Mouse (Mus musculus) intestine, postnatal 0 days (tissue): ENCODE measurements around the gene Fxyd7. TPM values are rescaled to one million over a fixed set of nuclear protein-coding genes. Genes with fewer than 3 reads are reported as not detected.

Experiments
- ATAC-seq: fragments of 200-750 bp; cut with Nextera tagmentation; 2 replicates; pipeline ENCODE4 v1.8.0; 2017; ENCODE audit warnings: mild to moderate bottlenecking, moderate TSS enrichment, moderate library complexity
- H3K27ac ChIP-seq: fragments of 300-500 bp; sonication (generic); 2 replicates; pipeline ENCODE4 v1.5.1; 2014; ENCODE audit warnings: mild to moderate bottlenecking, low read depth, low read length, moderate library complexity
- H3K27me3 ChIP-seq: fragments of 300-500 bp; sonication (generic); replicated peaks from 2 replicates; pipeline ENCODE4 v1.6.1; 2014; ENCODE audit warnings: low read length, mixed read lengths; ENCODE audit not compliant: control insufficient read depth, insufficient read depth
- H3K36me3 ChIP-seq: fragments of 300-500 bp; sonication (generic); 2 replicates; pipeline ENCODE4 v1.6.1; 2014; ENCODE audit warnings: mild to moderate bottlenecking, moderate library complexity; ENCODE audit not compliant: control insufficient read depth, insufficient read depth
- H3K4me1 ChIP-seq: fragments of 300-500 bp; sonication (generic); replicated peaks from 2 replicates; pipeline ENCODE4 v1.6.1; 2014; ENCODE audit warnings: antibody characterized with exemption, low read length, mixed read lengths; ENCODE audit not compliant: control insufficient read depth, insufficient read depth
- H3K4me2 ChIP-seq: fragments of 300-500 bp; sonication (generic); replicated peaks from 2 replicates; pipeline ENCODE4 v1.6.1; 2014; ENCODE audit warnings: low read depth, mild to moderate bottlenecking, moderate library complexity
- H3K4me3 ChIP-seq: fragments of 300-500 bp; sonication (generic); 2 replicates; pipeline ENCODE4 v1.5.1; 2014; ENCODE audit warnings: low read depth, low read length
- H3K9ac ChIP-seq: fragments of 300-500 bp; sonication (generic); 2 replicates; pipeline ENCODE4 v1.6.1; 2014; ENCODE audit warnings: mild to moderate bottlenecking, low read depth, low read length
- H3K9me3 ChIP-seq: fragments of 300-500 bp; sonication (generic); 2 replicates; pipeline ENCODE4 v1.6.1; 2016; ENCODE audit warnings: mixed run types; ENCODE audit not compliant: control insufficient read depth
- CTCF ChIP-seq: sonication (generic); IDR thresholded peaks from 2 replicates; pipeline ENCODE4 v1.5.1; 2016; ENCODE audit warnings: low read depth, mild to moderate bottlenecking, control low read depth, antibody characterized with exemption, moderate library complexity
- WGBS: fragments of 180-500 bp; shearing (Covaris S2); extraction: QIAGEN DNeasy Blood & Tissue Kit; methylation state at CpG from one replicate; pipeline ENCODE4 v1.1.7; 2014; 5-methylcytosine and 5-hydroxymethylcytosine counted together
- polyA plus RNA-seq: library from polyadenylated mRNA; unstranded; fragments of >200 nt; fragmentation: Nextera tagmentation; extraction: Ambion mirVana; gene quantifications from 2 replicates; pipeline ENCODE4 v1.2.1, GENCODE M21; 2015

Fxyd7 gene
- polyA plus RNA-seq, 1 experiment from 2014 or later: 15.2 TPM

DNA sequence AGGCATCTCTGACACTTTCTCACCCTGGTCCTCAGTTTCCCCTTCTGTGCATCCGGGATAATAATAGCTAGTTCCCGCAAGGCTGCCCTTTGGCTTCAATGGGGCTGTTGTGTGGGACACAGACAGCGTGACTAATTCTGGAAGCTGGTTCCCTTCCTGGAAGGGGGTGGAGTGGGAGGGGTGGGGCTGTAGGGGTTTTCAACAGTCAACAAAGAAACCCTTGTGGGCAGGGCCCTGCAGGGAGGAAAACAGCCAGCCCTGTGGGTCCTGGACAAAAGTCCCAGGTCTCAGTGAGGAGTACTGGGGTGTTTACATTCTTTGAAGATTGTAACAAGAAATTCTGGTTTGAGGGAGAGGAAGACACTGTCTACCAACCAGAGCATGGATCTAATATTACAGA lies 33.9 kb upstream of the Fxyd7 start:
- H3K36me3 ChIP-seq: no peaks in the 10 kb centered on the region
- no peak overlapping the region for H3K9ac ChIP-seq
- TF ChIP-seq CTCF: no peak
- no peak overlapping the region for H3K27ac ChIP-seq
- no peaks in the 10 kb centered on the region for H3K4me1 ChIP-seq
- ATAC-seq: no peak
- no peak overlapping the region for H3K4me3 ChIP-seq
- no peaks in the 10 kb centered on the region for H3K27me3 ChIP-seq
- WGBS: 38% methylated on average over 3 of the region's 3 CpGs
- H3K9me3 ChIP-seq: no peaks in the 10 kb centered on the region
- no peak overlapping the region for H3K4me2 ChIP-seq

DNA sequence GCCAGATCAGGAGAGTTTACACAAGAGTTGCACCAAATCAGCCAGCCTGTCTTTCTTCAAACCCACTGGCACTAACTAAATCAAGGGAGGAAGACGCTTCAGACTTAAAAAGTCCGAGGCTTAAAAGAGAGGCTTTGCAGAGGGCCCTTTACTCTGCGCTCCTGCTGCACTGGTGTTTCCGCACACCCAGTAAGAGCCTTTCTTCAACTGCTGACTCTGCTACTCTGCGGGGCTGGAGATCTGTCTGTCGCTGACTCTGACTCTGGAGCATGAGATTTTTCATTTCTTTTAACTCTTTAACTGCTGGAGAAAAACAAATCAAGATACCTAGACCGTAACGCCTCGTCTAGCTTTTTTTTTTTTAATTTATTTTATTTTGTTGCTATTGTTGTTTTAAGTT lies 32.9 kb upstream of the Fxyd7 start:
- Histone ChIP-seq H3K27ac (no peak overlapping the region), H3K27me3 (no peaks in the 10 kb centered on the region), H3K9ac (no peak overlapping the region), H3K36me3 (no peaks in the 10 kb centered on the region), H3K4me3 (no peak overlapping the region), H3K9me3 (no peaks in the 10 kb centered on the region), H3K4me1 (no peaks in the 10 kb centered on the region), H3K4me2 (no peak overlapping the region)
- WGBS: 50% methylated on average over 9 of the region's 9 CpGs
- no peak for TF ChIP-seq CTCF
- ATAC-seq: no peak

DNA sequence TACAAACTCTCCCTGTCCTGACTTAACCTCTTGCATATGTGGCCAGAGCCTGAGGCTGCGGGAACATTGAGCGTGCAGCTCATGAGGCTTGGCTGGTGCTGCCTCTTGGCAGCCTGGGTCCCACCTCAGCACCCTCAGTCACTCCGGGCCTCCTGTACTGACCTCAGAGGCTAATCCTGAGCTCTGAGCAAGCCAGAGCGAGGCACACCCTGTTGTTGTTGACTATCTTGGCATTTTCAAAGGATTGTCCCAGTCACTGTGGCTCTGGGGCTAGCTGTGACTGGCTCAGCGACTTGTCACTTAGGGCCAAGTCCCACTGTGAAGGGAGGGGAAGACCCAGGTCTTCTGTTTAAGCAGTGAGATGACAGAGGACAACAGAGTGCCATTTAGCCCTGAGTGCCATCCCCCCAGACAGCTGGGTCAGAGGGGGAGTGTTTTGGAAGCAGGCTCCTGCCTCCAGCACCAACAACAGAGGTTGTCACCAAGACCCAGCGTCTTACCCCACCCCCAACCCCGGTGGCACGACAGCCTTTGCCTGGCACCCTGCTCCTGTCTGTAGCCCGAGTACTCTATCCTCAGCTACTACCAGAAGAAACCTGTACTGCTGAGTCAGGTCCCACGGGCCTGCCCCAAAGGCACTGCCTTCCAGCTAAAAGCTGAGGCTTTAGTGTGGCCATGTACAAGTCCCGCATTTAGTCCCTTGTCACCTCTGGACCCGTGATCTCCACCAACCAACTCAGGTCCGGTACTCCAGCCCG lies 31.7 kb upstream of the Fxyd7 start:
- no peak for ATAC-seq
- TF ChIP-seq CTCF: no peak
- Histone ChIP-seq H3K27me3 (no peaks in the 10 kb centered on the region), H3K27ac (no peak overlapping the region), H3K4me3 (no peak overlapping the region), H3K9ac (no peak overlapping the region), H3K4me1 (no peaks in the 10 kb centered on the region), H3K9me3 (no peaks in the 10 kb centered on the region), H3K4me2 (no peak overlapping the region), H3K36me3 (no peaks in the 10 kb centered on the region)
- 72% methylated on average over 14 of the region's 14 CpGs for WGBS

DNA sequence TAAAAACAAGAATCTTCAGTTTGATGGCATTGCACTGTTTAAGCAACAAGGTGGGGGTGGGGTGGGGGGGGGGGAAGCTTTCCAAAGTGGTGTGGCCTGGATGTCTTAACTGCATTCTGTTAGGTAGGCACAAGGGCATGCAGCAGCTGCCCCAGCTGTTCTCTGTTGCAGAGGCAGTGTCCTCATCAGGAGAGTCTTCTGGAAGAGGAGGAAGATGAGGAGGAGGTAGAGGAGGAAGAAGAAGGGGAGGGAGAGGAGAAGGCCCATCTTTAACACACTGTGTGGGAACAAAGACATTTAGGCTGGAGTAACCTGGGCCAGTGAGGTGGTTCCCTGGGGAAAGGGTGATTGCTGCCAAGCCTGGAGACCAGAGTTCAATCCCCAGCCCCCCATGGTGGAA lies 30.8 kb upstream of the Fxyd7 start:
- no peak for ATAC-seq
- H3K9ac ChIP-seq: no peak overlapping the region

DNA sequence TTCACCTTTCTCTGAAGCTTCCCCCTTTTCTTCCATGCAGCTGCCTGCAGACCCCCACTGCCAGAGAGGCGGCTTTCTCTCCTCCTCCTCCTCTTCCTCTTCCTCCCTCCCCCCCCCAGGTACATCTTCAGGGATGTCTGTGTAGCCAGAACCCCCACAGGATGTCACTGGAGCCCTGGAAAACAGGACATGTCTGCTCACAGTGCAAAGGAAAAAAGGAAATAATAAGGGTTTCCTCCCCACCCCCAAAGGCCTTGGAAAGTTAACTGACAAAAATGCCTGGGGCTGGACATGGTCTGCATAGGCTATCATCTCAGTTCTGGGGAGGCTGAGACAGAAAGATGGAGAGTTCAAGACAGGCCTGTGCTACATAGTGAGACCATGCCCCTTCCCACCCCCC lies 29.8 kb upstream of the Fxyd7 start:
- H3K4me2 ChIP-seq: no peak overlapping the region
- H3K4me1 ChIP-seq: no peaks in the 10 kb centered on the region
- H3K4me3 ChIP-seq: no peak overlapping the region
- H3K27ac ChIP-seq: no peak overlapping the region
- H3K9ac ChIP-seq: no peak overlapping the region
- TF ChIP-seq CTCF: no peak
- H3K36me3 ChIP-seq: no peaks in the 10 kb centered on the region
- ATAC-seq: no peak
- no peaks in the 10 kb centered on the region for H3K9me3 ChIP-seq
- WGBS: 73% methylated on average over 1 of the region's 1 CpGs
- no peaks in the 10 kb centered on the region for H3K27me3 ChIP-seq

More for the DNA sequence above, 30.8 kb upstream of the Fxyd7 start:
- Histone ChIP-seq H3K4me3 (no peak overlapping the region), H3K27me3 (no peaks in the 10 kb centered on the region), H3K4me1 (no peaks in the 10 kb centered on the region), H3K9me3 (no peaks in the 10 kb centered on the region), H3K27ac (no peak overlapping the region), H3K4me2 (no peak overlapping the region), H3K36me3 (no peaks in the 10 kb centered on the region)
- TF ChIP-seq CTCF: no peak

DNA sequence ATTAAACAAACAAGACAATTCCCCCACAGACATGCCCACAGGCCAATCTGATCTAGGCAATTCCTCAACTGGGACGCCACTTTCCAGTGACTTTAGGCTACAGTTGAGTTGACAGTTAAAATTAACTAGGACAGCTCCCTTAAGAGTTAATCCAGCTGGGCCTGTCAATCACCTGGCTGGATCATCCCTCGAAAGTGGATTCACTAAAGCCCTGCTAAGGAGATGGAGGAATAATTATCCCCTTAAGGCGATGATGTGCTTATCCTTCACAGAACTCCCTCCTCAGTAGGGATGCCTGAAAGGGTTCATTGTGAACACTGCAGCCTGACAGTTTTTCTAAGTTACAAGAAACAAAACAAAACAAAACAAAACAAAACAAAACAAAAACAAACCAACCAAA lies 29.3 kb upstream of the Fxyd7 start:
- Histone ChIP-seq H3K4me3 (no peak overlapping the region), H3K4me1 (no peaks in the 10 kb centered on the region), H3K27me3 (no peaks in the 10 kb centered on the region), H3K27ac (no peak overlapping the region), H3K4me2 (no peak overlapping the region), H3K9me3 (no peaks in the 10 kb centered on the region), H3K36me3 (no peaks in the 10 kb centered on the region), H3K9ac (no peak overlapping the region)
- 70% methylated on average over 3 of the region's 3 CpGs for WGBS
- no peak for TF ChIP-seq CTCF
- ATAC-seq: no peak
